Mouse (Mus musculus) midbrain, embryonic 16.5 days (tissue): Measurements from ENCODE around the gene Ccdc6. TPM values are rescaled to one million over a fixed set of nuclear protein-coding genes. Genes with fewer than 3 reads are reported as not detected.

Experiments used
- ATAC-seq: fragments of 200-750 bp; cut with Nextera tagmentation; 2 replicates; pipeline ENCODE4 v1.8.0; 2017; ENCODE audit warnings: moderate TSS enrichment
- H3K27ac ChIP-seq: fragments of 300-500 bp; sonication (generic); 2 replicates; pipeline ENCODE4 v1.5.1; 2014; ENCODE audit warnings: mild to moderate bottlenecking, low read length, mixed read lengths
- H3K27me3 ChIP-seq: fragments of 300-500 bp; sonication (generic); 2 replicates; pipeline ENCODE4 v1.6.1; 2014; ENCODE audit warnings: low read depth, low read length, mixed read lengths; ENCODE audit not compliant: control insufficient read depth, insufficient read depth
- H3K36me3 ChIP-seq: fragments of 300-500 bp; sonication (generic); 2 replicates; pipeline ENCODE4 v1.6.1; 2014; ENCODE audit warnings: mild to moderate bottlenecking, low read length, moderate library complexity, mixed read lengths; ENCODE audit not compliant: control insufficient read depth, insufficient read depth
- H3K4me1 ChIP-seq: fragments of 300-500 bp; sonication (generic); 2 replicates; pipeline ENCODE4 v1.6.1; 2014; ENCODE audit warnings: mild to moderate bottlenecking, low read length, mixed read lengths; ENCODE audit not compliant: control insufficient read depth, insufficient read depth
- H3K4me2 ChIP-seq: fragments of 300-500 bp; sonication (generic); 2 replicates; pipeline ENCODE4 v1.6.1; 2014; ENCODE audit warnings: mild to moderate bottlenecking, low read length, mixed read lengths
- H3K4me3 ChIP-seq: fragments of 300-500 bp; sonication (generic); 2 replicates; pipeline ENCODE4 v1.5.1; 2014; ENCODE audit warnings: low read depth, mild to moderate bottlenecking, low read length, moderate library complexity, mixed read lengths
- H3K9ac ChIP-seq: fragments of 300-500 bp; sonication (generic); 2 replicates; pipeline ENCODE4 v1.6.1; 2014; ENCODE audit warnings: low read depth, low read length, mixed read lengths
- H3K9me3 ChIP-seq: fragments of 300-500 bp; sonication (generic); replicated peaks from 2 replicates; pipeline ENCODE4 v1.6.1; 2014; ENCODE audit warnings: mild to moderate bottlenecking, low read length, mixed read lengths; ENCODE audit not compliant: control insufficient read depth, poor library complexity, severe bottlenecking
- WGBS: fragments of 180-500 bp; shearing (Covaris S2); extraction: QIAGEN DNeasy Blood & Tissue Kit; methylation state at CpG from one replicate; pipeline ENCODE4 v1.1.7; 2014; 5-methylcytosine and 5-hydroxymethylcytosine counted together
- polyA plus RNA-seq: library from polyadenylated mRNA; unstranded; fragments of >200 nt; fragmentation: Nextera tagmentation; extraction: Ambion mirVana; gene quantifications from 2 replicates; pipeline ENCODE4 v1.2.1, GENCODE M21; 2015

Gene Ccdc6
- polyA plus RNA-seq, 1 experiment from 2014 or later = 26.1 TPM

- Histone ChIP-seq H3K36me3 (peaks cover 3% of the 10 kb centered on the region; the same call in 1 of the 2 replicates), H3K4me1 (no peaks in the 10 kb centered on the region), H3K9me3 (no peaks in the 10 kb centered on the region), H3K9ac (no peak overlapping the region), H3K27me3 (no peaks in the 10 kb centered on the region), H3K27ac (no peak overlapping the region), H3K4me2 (no peak overlapping the region), H3K4me3 (no peak overlapping the region)
- 87% methylated on average over 16 of the region's 16 CpGs for WGBS
- ATAC-seq = no peak
Measured at GRCm38 (mm10) chr10:70174494-70175190, 77.7 kb downstream of the Ccdc6 start.

GRCm38 (mm10) chr10:70180727-70181126 is 83.8 kb downstream of the Ccdc6 start:
- H3K9me3 ChIP-seq = no peaks in the 10 kb centered on the region
- 91% methylated on average over 9 of the region's 9 CpGs for WGBS
- H3K9ac ChIP-seq = no peak overlapping the region
- no peaks in the 10 kb centered on the region for H3K27me3 ChIP-seq
- no peak overlapping the region for H3K4me3 ChIP-seq
- no peak overlapping the region for H3K27ac ChIP-seq
- no peak overlapping the region for H3K4me2 ChIP-seq
- peaks cover 5% of the 10 kb centered on the region; the same call in 1 of the 2 replicates for H3K4me1 ChIP-seq
- peaks cover 3% of the 10 kb centered on the region; the same call in 1 of the 2 replicates for H3K36me3 ChIP-seq
- no peak for ATAC-seq

- Histone ChIP-seq H3K9ac (no peak overlapping the region), H3K4me3 (no peak overlapping the region), H3K4me2 (no peak overlapping the region), H3K9me3 (no peaks in the 10 kb centered on the region), H3K27me3 (no peaks in the 10 kb centered on the region), H3K36me3 (peaks cover 3% of the 10 kb centered on the region; the same call in 1 of the 2 replicates), H3K27ac (no peak overlapping the region), H3K4me1 (peaks cover 5% of the 10 kb centered on the region; the same call in 1 of the 2 replicates)
- no peak for ATAC-seq
- 88% methylated on average over 11 of the region's 11 CpGs for WGBS
Measured at GRCm38 (mm10) chr10:70181279-70181972, 84.5 kb downstream of the Ccdc6 start.

- Histone ChIP-seq H3K9ac (no peak overlapping the region), H3K27ac (peak overlapping the region; percentile 47), H3K9me3 (no peaks in the 10 kb centered on the region), H3K36me3 (peaks cover 13% of the 10 kb centered on the region; the same call in 1 of the 2 replicates), H3K4me3 (no peak overlapping the region), H3K4me1 (peaks cover 5% of the 10 kb centered on the region; the same call in 1 of the 2 replicates), H3K27me3 (no peaks in the 10 kb centered on the region), H3K4me2 (no peak overlapping the region)
- ATAC-seq = peak; percentile 47
- WGBS = 71% methylated on average over 15 of the region's 15 CpGs
Measured at GRCm38 (mm10) chr10:70183210-70184080, 86.5 kb downstream of the Ccdc6 start.

GRCm38 (mm10) chr10:70186136-70186535 is 89.2 kb downstream of the Ccdc6 start:
- no peak overlapping the region for H3K9ac ChIP-seq
- H3K4me3 ChIP-seq = no peak overlapping the region
- H3K36me3 ChIP-seq = peaks cover 27% of the 10 kb centered on the region
- WGBS = 84% methylated on average over 9 of the region's 9 CpGs
- H3K4me1 ChIP-seq = peaks cover 5% of the 10 kb centered on the region; the same call in 1 of the 2 replicates
- H3K27ac ChIP-seq = no peak overlapping the region
- H3K27me3 ChIP-seq = no peaks in the 10 kb centered on the region
- H3K9me3 ChIP-seq = no peaks in the 10 kb centered on the region
- ATAC-seq = 0 out of 2 replicates have a peak, but pooled peaks have one; percentile 36
- no peak overlapping the region for H3K4me2 ChIP-seq

GRCm38 (mm10) chr10:70186586-70186985 is 89.7 kb downstream of the Ccdc6 start:
- no peak overlapping the region for H3K4me2 ChIP-seq
- no peak for ATAC-seq
- WGBS = 93% methylated on average over 7 of the region's 7 CpGs

GRCm38 (mm10) chr10:70189864-70190263 is 92.9 kb downstream of the Ccdc6 start:
- Histone ChIP-seq H3K27me3 (no peaks in the 10 kb centered on the region), H3K4me1 (no peaks in the 10 kb centered on the region), H3K9ac (no peak overlapping the region), H3K4me3 (no peak overlapping the region), H3K36me3 (peaks cover 32% of the 10 kb centered on the region), H3K4me2 (no peak overlapping the region), H3K9me3 (no peaks in the 10 kb centered on the region), H3K27ac (no peak overlapping the region)
- ATAC-seq = no peak
- 81% methylated on average over 13 of the region's 13 CpGs for WGBS

More at GRCm38 (mm10) chr10:70186586-70186985, 89.7 kb downstream of the Ccdc6 start:
- Histone ChIP-seq H3K9me3 (no peaks in the 10 kb centered on the region), H3K4me1 (peaks cover 5% of the 10 kb centered on the region; the same call in 1 of the 2 replicates), H3K27me3 (no peaks in the 10 kb centered on the region), H3K4me3 (no peak overlapping the region), H3K27ac (no peak overlapping the region), H3K9ac (no peak overlapping the region), H3K36me3 (peaks cover 27% of the 10 kb centered on the region)

- H3K27me3 ChIP-seq = no peaks in the 10 kb centered on the region
- no peak overlapping the region for H3K4me2 ChIP-seq
- peaks cover 14% of the 10 kb centered on the region for H3K36me3 ChIP-seq
- H3K9me3 ChIP-seq = no peaks in the 10 kb centered on the region
- H3K4me3 ChIP-seq = no peak overlapping the region
- H3K9ac ChIP-seq = no peak overlapping the region
- ATAC-seq = no peak
- H3K27ac ChIP-seq = no peak overlapping the region
- WGBS = 85% methylated on average over 9 of the region's 9 CpGs
- no peaks in the 10 kb centered on the region for H3K4me1 ChIP-seq
Measured at GRCm38 (mm10) chr10:70194283-70194682, 97.4 kb downstream of the Ccdc6 start.
